Mouse (Mus musculus) left cerebral cortex, adult 18-20 months (tissue): ENCODE results near the gene Rpia. TPM values are rescaled to one million over a fixed set of nuclear protein-coding genes. Genes with fewer than 3 reads are reported as not detected.

Experiments used
- total RNA-seq, 2 experiments: library from RNA; stranded (reverse); gene quantifications; 2 replicates each; pipeline ENCODE4 v1.2.3; 2021

Gene Rpia
- total RNA-seq, 2 experiments from 2014 or later: 11.9 to 16.2 TPM

Other genes starting within 250 kb of the Rpia start
- gene Eif2ak3, start 52.3 kb upstream of the Rpia start, total RNA-seq: 10 to 100 TPM; 25.3 to 27.5 TPM
- not detected for gene Tex37, start 126.7 kb upstream of the Rpia start, total RNA-seq
- gene Foxi3, start 164.3 kb upstream of the Rpia start, total RNA-seq: not detected